Mouse (Mus musculus): ENCODE measurements at regions not wholly inside any gene's neighbourhood (a gene's known extent, or its start where the extent isn't known, plus 50 kb on each side); places are given as distances from the start of the nearest gene placed in this dataset.

DNA sequence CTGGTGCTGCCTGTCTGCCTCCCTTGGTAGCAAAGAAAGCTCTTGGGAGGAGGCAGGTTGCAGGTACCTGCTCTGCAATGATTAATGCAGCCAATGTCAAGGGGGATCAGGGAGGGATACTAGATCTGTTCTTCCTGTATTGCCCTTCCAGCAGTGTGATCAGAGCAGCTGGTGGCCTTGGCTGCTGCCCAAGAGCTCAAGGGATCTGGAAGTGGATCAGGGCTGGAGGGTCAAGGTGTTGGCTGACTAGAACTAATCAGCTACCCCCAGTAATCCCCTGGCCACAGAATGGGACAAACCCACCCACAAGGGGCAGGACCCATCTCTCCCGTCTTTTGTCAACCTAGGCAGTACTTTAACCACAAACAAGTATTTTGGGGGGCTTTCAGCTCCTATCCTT is 211.8 kb upstream of the Atp6ap2 start:
- DNase-seq = no peak

DNA sequence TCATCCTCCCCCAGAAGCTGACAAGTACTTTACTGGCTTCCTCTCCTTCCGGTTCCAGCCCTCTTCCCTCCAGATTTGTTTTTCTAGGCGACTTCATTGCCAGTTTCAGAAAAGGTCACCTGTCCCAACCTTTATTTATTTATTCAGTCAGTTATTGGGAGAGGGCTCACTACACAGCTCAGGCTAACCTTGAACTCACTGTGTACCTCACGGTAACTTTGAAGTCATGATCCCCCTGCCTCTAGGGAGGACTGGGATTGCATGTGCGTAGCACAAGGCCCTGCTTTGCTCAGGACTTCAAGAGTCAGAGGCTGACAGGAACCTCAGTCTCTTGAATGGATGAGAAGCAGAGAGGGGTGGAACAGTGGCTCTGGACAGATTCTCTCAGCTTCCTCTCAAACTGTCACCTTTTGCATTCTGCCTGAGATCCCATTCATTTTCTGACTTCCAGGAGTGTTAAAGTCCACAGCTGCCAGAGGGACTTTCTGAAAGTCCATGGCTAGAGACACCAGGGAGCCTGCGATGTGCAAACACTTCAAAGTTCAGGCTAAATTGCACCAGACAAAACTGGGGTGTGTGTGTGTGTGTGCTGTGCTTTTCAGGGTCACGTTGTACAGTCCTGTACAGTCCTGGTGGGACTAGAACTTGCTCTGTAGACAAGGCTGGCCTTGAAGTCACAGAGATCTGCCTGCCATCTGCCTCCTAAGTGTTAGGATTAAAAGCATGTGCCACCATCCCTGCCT is 211.2 kb upstream of the Atp6ap2 start:
- no peak for DNase-seq

DNA sequence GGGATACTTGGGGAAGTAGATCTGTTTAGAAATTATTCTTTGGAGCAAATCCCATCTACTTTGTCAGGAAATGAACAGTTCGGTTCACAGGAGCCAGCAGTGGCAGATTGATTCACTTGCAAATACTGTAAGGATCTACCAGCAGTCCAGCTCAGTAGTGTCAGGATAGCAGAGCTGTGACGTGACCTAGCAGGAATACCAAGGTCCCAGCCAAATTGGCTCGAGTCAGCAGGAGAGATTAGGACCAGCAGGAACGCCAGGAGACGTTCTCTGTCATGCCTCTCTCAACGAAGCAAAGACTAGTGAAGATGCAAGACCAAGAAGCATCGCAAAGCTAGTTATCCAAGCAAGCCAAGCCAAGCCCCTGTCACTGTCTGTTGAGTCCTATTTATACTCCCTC is 210.2 kb upstream of the Atp6ap2 start:
- no peak for DNase-seq

DNA sequence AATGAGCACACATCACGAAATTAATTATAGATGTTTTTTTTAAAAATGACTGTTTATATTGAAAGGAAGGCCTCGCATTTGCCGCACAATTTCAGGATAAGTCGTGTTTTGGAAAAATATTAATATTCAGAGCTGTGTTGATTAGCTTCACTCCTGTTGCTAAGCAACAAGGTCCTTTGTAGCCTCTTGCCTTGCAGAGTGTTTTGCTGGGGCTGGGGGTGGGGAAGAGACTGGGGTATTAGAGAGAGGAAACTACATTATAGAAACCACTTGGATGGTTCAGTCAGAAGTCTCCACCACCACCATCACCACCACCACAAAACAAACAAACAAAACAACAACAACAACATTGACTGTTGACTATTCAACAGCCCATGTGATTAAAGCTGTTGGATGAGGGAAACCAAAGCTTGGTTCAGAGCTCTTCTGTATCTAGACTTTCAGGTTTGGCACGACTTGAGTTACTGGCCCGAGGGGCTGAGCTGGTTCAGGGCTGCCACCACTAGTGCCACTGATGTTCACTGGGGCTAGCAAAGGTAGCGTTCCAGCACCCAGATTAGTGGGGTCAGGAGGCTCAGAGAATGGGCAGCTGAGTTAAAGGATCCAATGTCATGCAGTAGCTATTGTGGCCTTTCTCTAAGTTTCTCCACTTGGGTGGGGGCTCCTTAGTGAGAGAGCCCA is 195.3 kb upstream of the Atp6ap2 start:
- DNase-seq = no peak

DNA sequence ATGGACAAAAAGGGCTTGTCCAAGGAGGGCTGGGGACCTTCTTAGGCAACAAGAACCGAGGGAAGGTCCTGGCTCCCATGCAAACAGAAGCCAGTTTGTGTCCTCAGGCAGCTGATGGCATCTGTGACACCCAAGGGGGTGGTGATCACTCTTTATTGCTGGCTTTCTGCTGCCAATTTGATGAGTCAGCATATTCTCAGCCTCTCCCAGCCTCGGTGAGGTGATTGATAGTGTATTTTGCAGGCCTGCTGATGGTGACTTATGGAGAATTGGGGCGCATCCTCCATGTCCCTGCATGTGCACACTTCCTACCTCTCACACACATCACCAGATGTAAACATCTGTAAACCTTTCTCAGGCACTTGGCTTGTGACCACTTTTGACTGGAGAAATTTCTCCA is 178.3 kb upstream of the Atp6ap2 start:
- no peak for DNase-seq

DNA sequence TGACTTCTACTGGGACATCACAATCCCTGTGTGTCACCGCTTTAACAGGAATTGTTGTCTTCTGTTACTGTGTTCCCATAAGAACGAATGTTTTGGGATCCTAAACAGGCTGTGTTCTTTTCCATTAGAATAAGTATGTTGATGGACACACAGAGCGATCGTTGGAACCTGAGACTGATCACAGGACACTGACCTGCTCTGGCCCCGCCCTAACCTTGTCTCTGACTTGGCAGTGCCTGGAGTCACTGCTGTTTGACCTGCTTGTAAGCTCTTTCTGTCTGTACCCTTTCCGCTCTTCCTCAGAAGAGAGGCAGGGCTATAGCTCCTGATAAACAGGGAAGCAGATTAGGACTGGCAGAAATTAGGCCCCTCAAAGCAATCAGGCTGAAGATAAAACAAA is 162.0 kb upstream of the Atp6ap2 start:
- no peak for DNase-seq

DNA sequence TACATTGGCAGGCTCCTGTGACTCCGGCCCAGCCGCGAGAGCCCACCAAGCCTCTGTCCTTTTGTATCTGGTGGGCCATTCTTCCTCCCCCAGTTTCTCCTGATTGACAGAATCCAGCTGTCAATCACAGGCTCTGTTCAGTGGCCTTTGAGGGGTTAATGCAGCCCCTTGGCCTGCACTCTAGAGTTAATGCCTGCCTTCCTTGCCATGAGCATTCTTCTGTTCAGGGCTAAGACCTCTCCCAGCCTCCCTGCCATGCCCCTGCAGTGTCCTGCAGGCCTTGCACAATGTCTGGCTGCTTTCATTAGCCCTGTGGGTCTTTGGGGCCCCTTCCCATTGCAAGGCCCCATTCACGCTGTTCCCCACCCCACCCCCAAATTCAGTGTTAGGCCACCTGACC is 160.9 kb upstream of the Atp6ap2 start:
- no peak for DNase-seq

DNA sequence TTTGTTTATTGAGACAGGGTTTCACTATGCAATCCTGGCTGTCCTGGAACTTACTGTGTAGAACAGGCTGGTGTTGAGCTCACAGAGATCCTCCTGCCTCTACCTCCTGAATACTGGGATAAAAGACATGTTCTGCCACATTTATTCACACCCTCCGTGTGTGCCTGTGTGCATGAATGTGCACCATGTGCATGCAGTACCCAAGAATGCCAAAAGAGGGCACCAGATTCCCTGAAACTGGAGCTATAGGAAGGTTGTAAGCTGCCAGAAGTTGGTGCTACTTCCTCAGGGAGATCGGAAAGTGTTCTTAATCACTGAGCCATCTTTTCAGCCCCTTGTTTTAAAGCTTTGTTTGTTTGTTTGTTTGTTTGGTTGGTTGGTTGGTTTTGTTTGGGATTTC is 155.3 kb upstream of the Atp6ap2 start:
- no peak for DNase-seq

DNA sequence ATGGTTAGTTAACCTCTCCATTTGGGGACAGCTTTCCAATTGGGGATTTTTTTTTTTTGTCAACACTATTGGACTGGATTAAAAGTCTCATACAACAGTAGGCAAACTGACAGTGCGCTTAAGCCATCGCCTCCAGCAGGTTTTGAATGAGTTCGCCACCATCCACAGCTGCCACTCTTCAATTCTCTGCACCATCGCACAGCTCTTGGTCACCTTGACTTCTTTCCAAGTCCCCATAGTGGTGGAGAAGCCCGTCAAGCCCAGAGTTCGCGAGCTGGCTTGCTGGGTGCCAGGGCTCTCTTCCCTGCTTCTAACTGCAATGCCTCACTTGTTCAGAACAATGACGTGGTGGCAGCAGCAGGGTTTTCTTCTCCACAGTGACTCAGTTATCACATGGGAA is 151.9 kb upstream of the Atp6ap2 start:
- DNase-seq = no peak

DNA sequence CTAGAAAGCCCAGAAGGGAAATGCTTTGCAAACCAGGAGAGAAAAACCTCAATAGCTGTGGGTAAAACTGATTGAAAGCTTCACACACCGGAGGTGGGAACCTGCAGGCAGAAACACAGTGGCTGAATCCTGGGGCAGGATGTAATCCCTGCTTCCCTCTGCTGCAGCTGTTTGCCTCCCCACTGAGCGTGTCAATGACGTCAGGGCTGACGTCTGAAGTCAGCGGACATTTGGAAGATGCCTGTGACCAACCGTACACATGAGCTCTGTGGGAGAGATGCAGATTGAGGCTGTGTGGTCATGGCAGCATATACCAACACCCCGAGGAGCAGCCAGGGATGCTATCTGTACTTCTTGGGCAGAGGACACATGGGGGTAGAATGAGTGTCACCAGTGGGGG is 151.5 kb upstream of the Atp6ap2 start:
- DNase-seq = no peak

DNA sequence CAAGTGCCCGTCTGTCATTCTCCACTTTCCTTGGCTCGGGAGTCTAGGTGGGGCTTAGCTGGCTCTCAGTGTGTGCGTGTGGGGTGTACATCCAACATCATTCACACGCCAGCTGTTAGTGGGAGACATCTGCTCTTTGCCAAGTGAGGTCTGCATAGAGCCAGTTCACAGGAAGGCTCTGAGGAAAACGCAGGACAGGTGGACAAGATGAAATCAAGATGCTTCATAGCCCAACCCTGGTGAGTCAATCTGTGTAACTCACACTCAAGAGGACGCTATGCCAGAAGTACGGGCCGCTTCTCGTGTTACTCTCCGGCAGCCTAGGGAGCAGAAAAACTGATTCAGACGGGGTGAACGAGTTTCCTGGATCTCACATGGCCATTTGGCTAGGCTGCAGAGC is 148.2 kb upstream of the Atp6ap2 start:
- no peak for DNase-seq

DNA sequence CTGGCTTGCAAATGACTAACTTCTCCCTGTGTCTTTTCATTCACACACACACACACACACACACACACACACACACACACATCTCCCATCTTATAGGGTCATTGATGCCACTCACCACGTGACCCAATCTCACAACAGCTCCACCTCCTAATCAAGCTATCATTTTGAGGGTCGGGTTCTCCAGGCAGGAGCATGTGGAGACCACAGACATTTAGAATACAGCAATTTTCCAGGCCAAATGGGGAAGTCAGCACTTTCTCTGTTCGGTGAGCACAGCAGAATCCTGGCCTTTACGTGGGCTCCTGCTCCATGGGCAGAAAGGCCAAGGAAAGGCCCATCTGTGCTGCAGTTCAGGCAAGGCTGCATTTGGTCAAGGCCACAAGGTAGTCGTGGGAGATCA is 143.8 kb upstream of the Atp6ap2 start:
- no peak for DNase-seq

DNA sequence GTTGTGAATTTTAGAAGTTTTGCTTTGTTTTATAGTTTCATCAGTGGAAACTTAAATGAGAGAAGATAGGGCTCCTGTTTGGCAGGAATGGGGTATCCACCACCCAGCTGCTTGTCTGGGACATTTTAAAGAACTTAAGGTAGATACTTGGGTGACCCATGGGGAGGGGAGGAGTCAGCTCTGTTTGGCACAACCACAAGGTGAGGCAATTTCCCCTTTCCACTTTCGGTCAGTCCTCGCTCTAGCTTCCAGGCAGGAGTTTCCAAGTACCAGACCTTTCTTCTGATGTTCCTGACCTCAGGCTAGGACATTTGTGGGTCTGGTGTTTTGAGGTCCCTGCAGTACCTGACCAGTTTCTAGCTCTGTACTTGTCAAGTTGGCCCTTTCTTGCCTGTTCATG is 142.5 kb upstream of the Atp6ap2 start:
- DNase-seq = no peak

DNA sequence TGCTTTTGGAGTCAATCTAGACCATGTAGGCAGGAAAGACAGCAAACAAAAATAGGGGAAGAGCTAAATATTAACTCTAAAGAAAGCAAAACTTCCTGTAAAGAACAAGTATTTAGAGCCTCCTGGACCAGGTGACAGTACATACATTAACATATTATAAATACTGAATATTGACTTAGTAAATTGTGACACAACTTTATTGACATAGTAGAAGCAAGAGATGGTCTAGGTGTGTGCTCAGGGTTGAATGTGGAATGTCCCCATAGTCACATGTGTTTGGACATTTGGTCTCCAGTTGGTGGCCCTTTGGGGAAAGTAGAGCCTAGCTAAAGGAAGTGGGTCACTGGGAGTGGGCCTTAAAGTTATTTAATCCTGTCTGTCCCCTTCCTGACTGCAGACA is 139.6 kb upstream of the Atp6ap2 start:
- DNase-seq = no peak

DNA sequence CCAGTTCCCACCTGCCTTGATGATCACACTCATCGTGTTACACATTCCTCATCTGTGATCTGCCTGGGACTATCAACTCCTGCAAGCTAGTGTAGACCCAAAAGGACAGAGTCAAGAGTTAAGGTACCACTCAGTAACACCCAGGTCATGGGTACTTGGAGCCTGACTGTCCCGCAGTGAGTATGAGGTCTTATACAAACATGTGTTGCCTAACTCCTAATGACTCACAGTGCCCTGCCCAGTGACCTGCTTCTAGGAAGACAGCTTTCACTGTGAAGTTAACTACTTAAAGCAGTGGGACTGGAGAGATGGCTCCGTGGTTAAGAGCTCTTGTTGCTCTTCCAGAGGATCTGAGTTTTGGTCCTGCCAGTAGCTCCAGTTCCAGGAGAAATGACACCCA is 137.9 kb upstream of the Atp6ap2 start:
- DNase-seq = no peak

DNA sequence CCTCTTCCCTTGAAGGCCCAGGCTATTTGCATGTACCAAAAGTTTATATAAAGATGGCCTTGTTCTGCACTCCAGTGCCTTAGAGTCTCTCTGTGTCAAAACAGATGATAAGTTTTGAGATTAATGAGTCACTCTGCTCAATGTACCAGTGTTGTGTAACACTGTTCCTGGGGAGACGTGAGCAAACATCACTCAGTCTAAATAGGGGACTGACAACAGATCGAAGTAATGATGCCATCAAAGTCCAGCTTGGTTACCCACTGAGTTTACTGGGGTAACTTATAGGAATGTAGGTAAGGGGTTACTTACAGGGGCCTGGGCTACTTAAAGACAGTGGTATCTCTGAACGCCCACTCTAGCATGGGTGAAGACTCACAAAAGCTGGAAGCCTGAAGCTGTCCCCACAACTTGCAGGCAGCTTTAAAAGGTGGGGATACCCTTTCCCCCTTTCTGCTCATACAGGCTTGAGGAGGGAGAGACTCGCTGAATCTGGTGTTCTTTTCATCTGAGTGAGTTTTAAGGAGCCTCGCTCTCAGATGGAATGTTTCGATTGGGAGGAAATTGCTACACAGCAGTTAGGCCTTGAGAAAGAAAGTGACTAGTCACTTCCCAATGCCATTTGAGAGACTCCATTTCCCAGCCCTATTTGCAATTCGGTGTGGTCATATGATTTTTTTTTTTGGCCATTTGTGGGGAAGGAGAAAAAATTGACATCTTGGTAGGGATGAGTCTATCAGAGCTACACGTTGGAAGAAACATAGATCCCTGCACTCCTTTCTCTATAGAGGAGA is 134.4 kb upstream of the Atp6ap2 start:
- no peak for DNase-seq

DNA sequence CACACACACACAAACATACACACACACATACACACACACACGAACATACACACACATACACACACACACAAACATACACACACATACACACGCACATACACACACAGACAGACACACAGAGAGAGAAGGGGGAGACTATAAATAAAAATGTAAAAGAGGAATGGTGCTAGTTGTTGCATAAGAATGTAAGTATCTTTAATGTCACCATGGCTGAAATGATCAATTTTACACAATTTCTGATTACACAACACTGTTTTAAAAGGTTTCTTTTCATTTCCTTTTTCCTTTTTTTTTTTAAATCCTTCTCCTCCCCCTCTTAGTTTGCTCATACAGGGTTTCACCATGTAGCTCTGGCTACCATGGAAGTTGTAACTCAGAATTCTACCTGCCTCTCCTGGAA is 125.9 kb upstream of the Atp6ap2 start:
- no peak for DNase-seq

DNA sequence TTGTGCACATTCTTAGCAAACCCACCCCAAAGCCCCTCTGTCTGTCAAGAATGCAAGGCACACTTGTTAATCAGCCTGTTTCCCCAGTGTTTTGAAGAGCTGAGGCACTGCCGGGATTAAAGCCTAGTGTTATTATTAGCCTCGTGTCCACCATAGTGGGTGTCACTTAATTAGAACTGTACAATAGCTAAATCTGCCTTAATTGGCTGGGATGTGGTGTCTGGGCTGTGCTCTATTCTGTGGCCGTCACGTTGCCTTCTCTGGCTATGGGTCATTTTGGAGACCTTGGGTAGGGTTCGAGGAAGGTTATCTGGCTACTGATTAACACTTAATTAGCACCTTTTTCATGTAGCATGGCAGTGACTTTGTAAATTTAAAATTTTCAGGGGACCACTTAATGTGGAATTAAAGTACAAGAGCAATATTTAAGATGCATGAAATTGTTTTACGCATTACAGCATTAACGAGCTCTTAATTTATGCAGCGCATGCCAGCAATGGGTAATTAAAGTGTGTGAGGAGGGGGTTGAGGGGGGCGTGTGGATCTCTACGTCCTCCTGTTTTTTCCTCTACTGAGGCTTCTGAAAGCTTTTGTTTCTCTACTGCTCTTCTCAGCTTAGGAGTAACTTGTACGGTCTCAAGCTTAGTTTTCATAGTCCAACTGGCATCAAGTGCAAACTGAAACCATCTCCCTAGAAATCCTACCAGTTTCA is 124.5 kb upstream of the Atp6ap2 start:
- DNase-seq = no peak

DNA sequence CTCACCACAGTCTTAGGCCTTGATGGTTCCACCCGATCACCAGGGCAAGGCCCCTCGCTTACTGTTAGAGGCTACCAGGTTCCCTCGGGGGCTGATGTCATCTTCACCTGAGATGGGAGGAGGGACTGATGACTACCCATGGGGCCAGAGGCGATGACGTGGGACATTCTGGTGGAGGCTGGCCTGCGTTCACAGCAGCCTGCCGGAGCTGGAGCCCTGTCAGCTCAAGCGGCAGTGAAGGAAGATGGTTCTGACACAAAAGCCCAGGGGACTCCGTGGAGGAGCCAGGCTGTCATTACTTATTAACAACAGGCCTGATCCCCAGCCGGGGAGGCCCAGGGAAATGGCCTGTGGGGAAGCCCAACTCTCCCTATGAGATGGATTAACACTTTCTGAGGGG is 121.3 kb upstream of the Atp6ap2 start:
- no peak for DNase-seq

DNA sequence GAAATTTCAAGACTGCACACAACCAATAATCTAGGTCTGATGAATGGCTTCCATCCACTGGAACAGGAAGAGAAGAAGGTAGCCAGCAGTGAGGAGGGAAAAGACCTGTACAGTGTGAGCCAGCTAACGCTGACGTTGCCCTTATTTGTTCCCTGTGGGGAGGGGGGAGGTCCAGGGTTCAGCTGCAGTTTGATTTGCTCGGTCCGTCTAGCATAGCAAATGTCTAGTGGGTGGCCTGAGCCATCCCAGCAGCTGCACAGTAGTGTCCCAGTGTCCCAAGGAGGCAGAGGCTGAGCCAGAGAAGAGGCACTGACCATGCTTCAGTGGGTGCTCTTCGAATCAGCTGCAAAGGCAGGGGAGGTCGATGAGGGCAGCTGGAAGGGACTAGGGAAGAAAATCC is 120.7 kb upstream of the Atp6ap2 start:
- DNase-seq = no peak

DNA sequence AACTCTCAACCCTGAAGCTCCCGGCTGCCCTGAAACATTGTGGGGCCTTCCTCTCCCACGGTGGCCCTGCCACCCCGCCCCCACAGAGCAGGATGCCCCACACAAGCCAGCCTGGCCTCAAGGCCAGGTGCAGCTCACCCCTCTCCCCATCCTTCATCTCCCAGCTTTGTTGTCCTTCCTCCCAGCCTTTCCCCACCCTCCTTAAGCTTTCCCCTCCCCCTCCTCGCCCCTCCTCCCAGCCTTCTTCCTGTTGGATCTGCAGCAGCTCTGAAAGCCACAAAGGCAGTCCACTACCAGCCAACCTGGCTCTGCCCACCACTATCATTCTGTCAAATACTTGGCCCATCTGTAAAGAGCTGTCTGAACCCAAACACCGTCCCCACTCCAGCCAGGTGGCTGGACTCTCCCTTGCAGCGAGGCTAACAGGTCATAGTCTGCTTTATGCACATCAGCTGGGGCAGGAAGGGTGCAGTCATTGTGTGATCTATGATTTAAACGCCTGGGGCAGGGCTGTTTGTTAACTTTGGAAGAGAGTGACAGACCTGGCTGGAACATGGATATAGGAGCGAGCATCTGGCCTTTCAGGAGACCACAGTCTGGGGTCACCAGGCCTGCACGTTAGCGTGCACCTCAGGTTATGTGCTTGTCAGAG is 119.9 kb upstream of the Atp6ap2 start:
- no peak for DNase-seq

DNA sequence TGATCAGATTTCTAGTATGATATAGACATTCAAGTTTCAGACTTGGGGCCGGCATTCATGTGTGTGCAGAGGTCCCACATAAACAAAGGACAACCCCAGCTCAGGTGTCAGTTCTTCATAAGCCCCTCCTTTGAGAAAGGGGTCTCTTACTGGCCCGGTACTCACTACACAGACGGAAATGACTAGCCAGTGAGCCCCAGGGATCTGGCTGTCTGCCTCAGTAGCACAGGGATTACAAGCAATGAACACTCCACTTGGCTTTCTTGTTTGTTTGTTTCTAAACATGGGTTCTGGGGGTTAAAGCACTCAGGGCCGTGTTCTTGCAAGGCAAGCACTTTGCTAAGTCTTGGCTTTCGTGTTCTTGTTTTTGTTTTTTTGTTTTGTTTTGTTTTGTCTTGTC is 115.3 kb upstream of the Atp6ap2 start:
- no peak for DNase-seq

DNA sequence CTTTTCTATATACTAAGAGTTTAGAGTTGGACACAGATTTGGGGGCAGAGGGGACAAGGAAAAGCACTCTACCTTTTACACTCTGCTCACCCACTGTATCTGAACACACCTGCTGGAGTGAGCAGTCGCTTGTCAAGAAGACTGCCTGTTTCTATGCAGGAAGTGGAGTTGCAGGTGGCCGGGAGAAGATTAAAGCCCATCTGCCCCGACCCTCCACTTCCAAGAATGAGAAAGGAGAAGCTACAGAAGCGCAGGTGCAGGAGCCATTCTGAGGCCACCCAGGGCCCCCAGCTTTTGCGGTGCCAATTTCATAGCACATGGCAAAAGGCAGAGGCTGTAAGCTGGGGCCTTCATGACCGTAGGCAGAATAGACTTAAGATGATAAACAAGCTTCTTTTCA is 108.4 kb upstream of the Atp6ap2 start:
- no peak for DNase-seq
